Mouse (Mus musculus): Measurements from ENCODE around the gene Rmnd5a.

DNA sequence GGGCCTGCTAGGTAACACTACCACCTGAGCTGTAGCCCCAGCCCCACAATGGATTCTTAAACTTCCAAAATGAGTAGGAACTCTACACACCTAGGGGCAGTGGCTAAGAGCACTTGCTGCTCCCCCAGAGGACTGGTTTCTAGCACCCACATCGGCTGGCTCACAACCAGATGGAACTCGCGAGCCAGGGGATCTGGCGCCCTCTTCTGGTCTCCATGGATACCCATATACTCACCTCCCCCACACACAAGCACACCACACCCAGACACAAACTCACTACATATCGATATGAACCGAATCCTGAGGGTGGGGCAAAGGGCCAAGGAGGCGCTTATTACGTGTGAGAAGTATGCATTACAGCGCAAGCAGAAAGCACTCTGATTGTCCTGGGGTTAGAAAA is 92.4 kb downstream of the Rmnd5a start:
- TF ChIP-seq POLR2A (IDR thresholded peaks at IDR 0.05; ENCODE audit: extremely low read depth, insufficient read depth, low read length): no peak
- no peak for TF ChIP-seq CTCF (IDR thresholded peaks at IDR 0.05; ENCODE audit: extremely low read depth, insufficient read depth, low read length)
